Mouse (Mus musculus) layer of hippocampus, adult 11-12 months (tissue): ENCODE data around the gene Cmtm6.

Source experiments
- DNase-seq: peaks from one replicate; pipeline ENCODE4 v3.0.0; 2022; ENCODE audit warnings: low spot score

Cmtm6 gene

DNA sequence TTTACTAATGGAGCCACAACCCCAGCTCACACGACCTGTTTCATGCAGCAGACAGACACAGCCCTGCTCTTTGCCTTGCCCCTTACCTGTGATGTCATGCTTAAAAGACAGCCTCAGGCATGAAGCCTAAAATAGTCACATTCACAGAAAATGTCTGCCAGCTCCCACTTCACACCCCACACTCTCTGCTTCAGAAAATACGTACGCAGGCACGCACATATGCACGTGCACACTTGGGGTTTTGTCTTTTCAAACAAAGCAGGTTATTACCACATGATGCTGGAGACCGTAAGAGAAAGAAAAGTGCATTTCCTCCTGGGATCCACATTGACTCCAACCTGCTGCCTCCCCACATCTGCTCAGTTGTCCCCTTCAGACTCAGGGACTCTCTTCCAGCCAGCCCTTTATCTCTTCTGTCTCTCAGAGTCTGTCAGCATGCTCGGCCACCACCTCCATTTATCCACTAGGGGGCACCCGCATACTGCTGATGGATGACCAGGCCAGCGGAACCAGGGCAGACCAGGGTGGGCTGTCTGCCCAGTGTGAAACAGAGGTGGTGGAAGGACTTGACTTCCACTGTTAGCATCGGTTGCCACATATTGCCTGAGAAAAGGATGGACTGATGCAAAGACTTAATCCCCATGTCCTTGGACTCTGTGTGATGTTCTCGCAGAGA lies 66.6 kb downstream of the Cmtm6 start:
- DNase-seq, result peak; percentile 89

DNA sequence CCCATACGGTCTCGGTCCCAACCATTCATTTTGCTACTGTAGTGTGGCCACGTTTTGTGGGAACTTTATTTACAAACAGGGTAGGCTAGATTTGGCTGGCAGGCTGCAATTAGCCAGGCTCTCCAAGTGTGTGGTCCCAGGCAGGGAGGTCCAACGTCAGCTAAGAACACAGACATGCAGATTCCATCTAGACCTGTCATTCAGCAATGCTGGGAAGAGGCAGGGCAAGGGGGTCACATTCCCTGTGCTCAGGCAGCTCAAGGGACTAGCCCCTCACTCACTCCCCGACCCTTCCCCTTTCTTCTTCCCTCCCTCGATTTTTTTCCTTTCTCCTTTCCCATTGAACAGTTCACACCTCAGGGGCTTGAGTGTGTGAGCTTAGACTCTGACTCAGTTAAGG lies 67.9 kb downstream of the Cmtm6 start:
- no peak for DNase-seq
